Mouse (Mus musculus) myocyte (in vitro differentiated cells): Measurements from ENCODE around the gene Bcl2l1. TPM values are rescaled to one million over a fixed set of nuclear protein-coding genes. Genes with fewer than 3 reads are reported as not detected.

Experiments used
- H3K27me3 ChIP-seq: one replicate; pipeline ENCODE4 v1.6.1; 2011; ENCODE audit not compliant: control insufficient read depth, insufficient read depth, insufficient read length
- H3K36me3 ChIP-seq: one replicate; pipeline ENCODE4 v1.6.1; 2011; ENCODE audit not compliant: control insufficient read depth, insufficient read depth
- H3K4me2 ChIP-seq: one replicate; pipeline ENCODE4 v1.6.1; 2011; ENCODE audit warnings: low read depth, control low read depth
- H3K4me3 ChIP-seq: one replicate; pipeline ENCODE4 v1.5.1; 2011; ENCODE audit warnings: mild to moderate bottlenecking, control low read depth, moderate library complexity
- H3K79me2 ChIP-seq: one replicate; pipeline ENCODE4 v1.6.1; 2011; ENCODE audit not compliant: control insufficient read depth, insufficient read depth
- H3ac ChIP-seq: one replicate; pipeline ENCODE4 v1.6.1; 2011; ENCODE audit not compliant: control insufficient read depth, insufficient read length
- CEBPB ChIP-seq: IDR thresholded peaks from 2 replicates; pipeline ENCODE4 v1.6.1; 2011; ENCODE audit warnings: mild to moderate bottlenecking, moderate library complexity; ENCODE audit not compliant: poor library complexity, insufficient read depth, severe bottlenecking
- E2F4 ChIP-seq: IDR thresholded peaks from one replicate; pipeline ENCODE4 v1.6.1; 2011; ENCODE audit warnings: mild to moderate bottlenecking, control low read depth, moderate library complexity; ENCODE audit not compliant: insufficient read depth
- MAX ChIP-seq: IDR thresholded peaks from one replicate; pipeline ENCODE4 v1.6.1; 2011; ENCODE audit warnings: low read depth, mild to moderate bottlenecking, control low read depth
- MYOD1 ChIP-seq, 3 experiments: IDR thresholded peaks; one replicate each; pipeline ENCODE4 v1.6.1; 2011; ENCODE audit warnings: control low read depth in 2 of 3, low read depth in 2 of 3, mild to moderate bottlenecking in 2 of 3, moderate library complexity in 1 of 3; ENCODE audit not compliant: insufficient read length in 2 of 3, control insufficient read depth in 1 of 3
- MYOG ChIP-seq, 3 experiments: IDR thresholded peaks; one replicate each; pipeline ENCODE4 v1.6.1; 2011; ENCODE audit warnings: control low read depth in 2 of 3, low read depth in 2 of 3, mild to moderate bottlenecking in 2 of 3; ENCODE audit not compliant: insufficient read length in 2 of 3, control insufficient read depth in 1 of 3, insufficient read depth in 1 of 3
- POLR2A ChIP-seq: IDR thresholded peaks from one replicate; pipeline ENCODE4 v1.6.1; 2011; ENCODE audit warnings: low read depth, mild to moderate bottlenecking, control low read depth, moderate library complexity; ENCODE audit not compliant: insufficient read length
- POLR2AphosphoS2 ChIP-seq: IDR thresholded peaks from one replicate; pipeline ENCODE4 v1.6.1; 2011; ENCODE audit warnings: low read depth, control low read depth; ENCODE audit not compliant: insufficient read length
- REST ChIP-seq: IDR thresholded peaks from one replicate; pipeline ENCODE4 v1.6.1; 2011; ENCODE audit warnings: mild to moderate bottlenecking, control low read depth, moderate library complexity; ENCODE audit not compliant: insufficient read depth, insufficient read length
- SRF ChIP-seq: IDR thresholded peaks from one replicate; pipeline ENCODE4 v1.6.1; 2011; ENCODE audit warnings: low read depth; ENCODE audit not compliant: control insufficient read depth, insufficient read length
- TCF12 ChIP-seq: IDR thresholded peaks from one replicate; pipeline ENCODE4 v1.6.1; 2011; ENCODE audit warnings: mild to moderate bottlenecking, control low read depth; ENCODE audit not compliant: poor library complexity, insufficient read depth, severe bottlenecking
- TCF3 ChIP-seq: IDR thresholded peaks from one replicate; pipeline ENCODE4 v1.6.1; 2011; ENCODE audit warnings: low read depth, control low read depth; ENCODE audit not compliant: insufficient read length
- USF1 ChIP-seq: IDR thresholded peaks from one replicate; pipeline ENCODE4 v1.6.1; 2011; ENCODE audit warnings: low read depth, mild to moderate bottlenecking, control low read depth, moderate library complexity
- polyA plus RNA-seq: library from polyadenylated mRNA; unstranded; fragments of >200 nt; fragmentation: generic; extraction: Trizol; gene quantifications from one replicate; pipeline ENCODE4 v1.2.1, GENCODE M21; 2012; ENCODE audit warnings: missing spikeins

Bcl2l1 gene
- polyA plus RNA-seq, 1 experiment = 57.0 TPM

GRCm38 (mm10) chr2:152842741-152843140 lies 11.2 kb upstream of the Bcl2l1 start:
- Histone ChIP-seq H3ac (no peak overlapping the region), H3K36me3 (no peaks in the 10 kb centered on the region), H3K27me3 (no peaks in the 10 kb centered on the region), H3K4me2 (no peak overlapping the region), H3K4me3 (no peak overlapping the region), H3K79me2 (no peaks in the 10 kb centered on the region)
- no peak for TF ChIP-seq POLR2AphosphoS2
- TF ChIP-seq TCF3 = no peak
- no peak for TF ChIP-seq E2F4
- no peak for TF ChIP-seq USF1
- no peak for TF ChIP-seq MYOD1 (IDR thresholded peaks at IDR 0.05; ENCODE audit: control insufficient read depth in 1 of 3, insufficient read length in 2 of 3, low read depth in 2 of 3)
- TF ChIP-seq REST = no peak
- no peak for TF ChIP-seq CEBPB
- no peak for TF ChIP-seq TCF12

GRCm38 (mm10) chr2:152839256-152839655 lies 7.7 kb upstream of the Bcl2l1 start:
- Histone ChIP-seq H3K4me2 (no peak overlapping the region), H3K27me3 (no peaks in the 10 kb centered on the region), H3K36me3 (no peaks in the 10 kb centered on the region), H3K79me2 (no peaks in the 10 kb centered on the region), H3ac (no peak overlapping the region), H3K4me3 (no peak overlapping the region)
- TF ChIP-seq POLR2A (no peak), TCF3 (no peak), REST (no peak), MYOD1 (IDR thresholded peaks at IDR 0.05; ENCODE audit: control insufficient read depth in 1 of 3, insufficient read length in 2 of 3, low read depth in 2 of 3) (no peak), POLR2AphosphoS2 (no peak), USF1 (no peak), MYOG (IDR thresholded peaks at IDR 0.05; ENCODE audit: control insufficient read depth in 1 of 3, insufficient read depth in 1 of 3, insufficient read length in 2 of 3, low read depth in 2 of 3) (no peak), E2F4 (no peak), SRF (no peak), MAX (no peak), CEBPB (no peak), TCF12 (no peak)

GRCm38 (mm10) chr2:152830021-152830921 lies 1.3 kb downstream of the Bcl2l1 start:
- H3ac ChIP-seq = peak overlapping the region; percentile 78
- peak overlapping the region; percentile 78 for H3K4me2 ChIP-seq
- H3K36me3 ChIP-seq = peaks cover 9% of the 10 kb centered on the region
- H3K79me2 ChIP-seq = peaks cover 51% of the 10 kb centered on the region
- H3K4me3 ChIP-seq = peak overlapping the region; percentile 77
- H3K27me3 ChIP-seq = no peaks in the 10 kb centered on the region
- TF ChIP-seq POLR2AphosphoS2 (peak; percentile 56), USF1 (no peak), MAX (no peak), POLR2A (peak; percentile 63)

GRCm38 (mm10) chr2:152829367-152829881 lies 2.1 kb downstream of the Bcl2l1 start:
- no peak for TF ChIP-seq MYOG (IDR thresholded peaks at IDR 0.05; ENCODE audit: control insufficient read depth in 1 of 3, insufficient read depth in 1 of 3, insufficient read length in 2 of 3, low read depth in 2 of 3)
- TF ChIP-seq REST = no peak
- TF ChIP-seq E2F4 = no peak
- TF ChIP-seq MYOD1 (IDR thresholded peaks at IDR 0.05; ENCODE audit: control insufficient read depth in 1 of 3, insufficient read length in 2 of 3, low read depth in 2 of 3) = no peak
- no peak for TF ChIP-seq TCF12
- no peak for TF ChIP-seq POLR2AphosphoS2
- no peak for TF ChIP-seq TCF3
- no peak for TF ChIP-seq POLR2A
- TF ChIP-seq USF1 = no peak
- TF ChIP-seq MAX = no peak
- no peak for TF ChIP-seq SRF
- TF ChIP-seq CEBPB = no peak
- Histone ChIP-seq H3K79me2 (peaks cover 60% of the 10 kb centered on the region), H3ac (peak overlapping the region; percentile 78), H3K4me3 (peak overlapping the region; percentile 77), H3K36me3 (peaks cover 9% of the 10 kb centered on the region), H3K27me3 (no peaks in the 10 kb centered on the region), H3K4me2 (peak overlapping the region; percentile 78)

GRCm38 (mm10) chr2:152828532-152828931 lies 3.0 kb downstream of the Bcl2l1 start:
- no peaks in the 10 kb centered on the region for H3K27me3 ChIP-seq
- no peak for TF ChIP-seq MAX
- peak; percentile 77 for TF ChIP-seq USF1
- peak overlapping the region; percentile 77 for H3K4me3 ChIP-seq
- H3K79me2 ChIP-seq = peaks cover 68% of the 10 kb centered on the region
- H3ac ChIP-seq = no peak overlapping the region
- H3K4me2 ChIP-seq = peak overlapping the region; percentile 78
- H3K36me3 ChIP-seq = peaks cover 9% of the 10 kb centered on the region
